Mouse (Mus musculus): ENCODE results near the gene Abhd5. TPM values are rescaled to one million over a fixed set of nuclear protein-coding genes. Genes with fewer than 3 reads are reported as not detected.

Abhd5 gene
- polyA plus RNA-seq, 1 experiment from 2014 or later: 29.5 TPM

- 90% methylated on average over 4 of the region's 4 CpGs for WGBS
- no peaks in the 10 kb centered on the region for H3K36me3 ChIP-seq
- ATAC-seq (ENCODE audit: low FRiP score, low read depth): no peak
Measured at GRCm38 (mm10) chr9:122320626-122321025, 30.8 kb upstream of the Abhd5 start.

GRCm38 (mm10) chr9:122322356-122322755 is 29.1 kb upstream of the Abhd5 start:
- H3K36me3 ChIP-seq: no peaks in the 10 kb centered on the region
- H3K4me3 ChIP-seq: no peak overlapping the region
- no peaks in the 10 kb centered on the region for H3K4me1 ChIP-seq
- no peak overlapping the region for H3K4me2 ChIP-seq (replicated peaks)
- no peak overlapping the region for H3K9ac ChIP-seq
- no peak overlapping the region for H3K27ac ChIP-seq
- no peaks in the 10 kb centered on the region for H3K27me3 ChIP-seq
- 55% methylated on average over 3 of the region's 3 CpGs for WGBS
- no peak for ATAC-seq (ENCODE audit: low FRiP score, low read depth)
- H3K9me3 ChIP-seq: no peaks in the 10 kb centered on the region

More at GRCm38 (mm10) chr9:122320626-122321025, 30.8 kb upstream of the Abhd5 start:
- Histone ChIP-seq H3K9ac (no peak overlapping the region), H3K4me1 (no peaks in the 10 kb centered on the region), H3K9me3 (no peaks in the 10 kb centered on the region), H3K4me2 (replicated peaks) (no peak overlapping the region), H3K27ac (no peak overlapping the region), H3K27me3 (no peaks in the 10 kb centered on the region), H3K4me3 (no peak overlapping the region)

- Histone ChIP-seq H3K9me3 (no peaks in the 10 kb centered on the region), H3K4me1 (no peaks in the 10 kb centered on the region), H3K27me3 (no peaks in the 10 kb centered on the region), H3K36me3 (no peaks in the 10 kb centered on the region), H3K4me2 (replicated peaks) (no peak overlapping the region), H3K4me3 (no peak overlapping the region), H3K9ac (no peak overlapping the region), H3K27ac (no peak overlapping the region)
- ATAC-seq (ENCODE audit: low FRiP score, low read depth): no peak
- WGBS: 95% methylated on average over 1 of the region's 1 CpGs
Measured at GRCm38 (mm10) chr9:122325996-122326395, 25.4 kb upstream of the Abhd5 start.

GRCm38 (mm10) chr9:122328199-122328598 is 23.2 kb upstream of the Abhd5 start:
- no peak overlapping the region for H3K4me3 ChIP-seq
- H3K36me3 ChIP-seq: no peaks in the 10 kb centered on the region
- no peak overlapping the region for H3K9ac ChIP-seq
- H3K4me2 ChIP-seq (replicated peaks): no peak overlapping the region
- no peaks in the 10 kb centered on the region for H3K9me3 ChIP-seq
- no peaks in the 10 kb centered on the region for H3K27me3 ChIP-seq
- no peaks in the 10 kb centered on the region for H3K4me1 ChIP-seq
- ATAC-seq (ENCODE audit: low FRiP score, low read depth): no peak
- no peak overlapping the region for H3K27ac ChIP-seq
- WGBS: 74% methylated on average over 3 of the region's 3 CpGs

- ATAC-seq (ENCODE audit: low FRiP score, low read depth): no peak
- Histone ChIP-seq H3K4me3 (no peak overlapping the region), H3K4me1 (no peaks in the 10 kb centered on the region), H3K27ac (no peak overlapping the region), H3K4me2 (replicated peaks) (no peak overlapping the region), H3K36me3 (no peaks in the 10 kb centered on the region), H3K9ac (no peak overlapping the region), H3K27me3 (no peaks in the 10 kb centered on the region), H3K9me3 (no peaks in the 10 kb centered on the region)
- 70% methylated on average over 2 of the region's 2 CpGs for WGBS
Measured at GRCm38 (mm10) chr9:122336677-122337076, 14.7 kb upstream of the Abhd5 start.

GRCm38 (mm10) chr9:122337510-122337931 is 13.9 kb upstream of the Abhd5 start:
- Histone ChIP-seq H3K4me2 (replicated peaks) (no peak overlapping the region), H3K27ac (no peak overlapping the region), H3K36me3 (no peaks in the 10 kb centered on the region), H3K4me1 (no peaks in the 10 kb centered on the region), H3K4me3 (no peak overlapping the region), H3K27me3 (no peaks in the 10 kb centered on the region), H3K9ac (no peak overlapping the region), H3K9me3 (no peaks in the 10 kb centered on the region)
- no peak for ATAC-seq (ENCODE audit: low FRiP score, low read depth)
- WGBS: 52% methylated on average over 8 of the region's 8 CpGs

- no peaks in the 10 kb centered on the region for H3K4me1 ChIP-seq
- H3K27me3 ChIP-seq: no peaks in the 10 kb centered on the region
- H3K27ac ChIP-seq: no peak overlapping the region
- no peaks in the 10 kb centered on the region for H3K9me3 ChIP-seq
- H3K36me3 ChIP-seq: no peaks in the 10 kb centered on the region
- no peak overlapping the region for H3K4me3 ChIP-seq
- H3K9ac ChIP-seq: no peak overlapping the region
- H3K4me2 ChIP-seq (replicated peaks): no peak overlapping the region
- 77% methylated on average over 5 of the region's 5 CpGs for WGBS
- no peak for ATAC-seq (ENCODE audit: low FRiP score, low read depth)
Measured at GRCm38 (mm10) chr9:122339972-122340371, 11.4 kb upstream of the Abhd5 start.

GRCm38 (mm10) chr9:122343399-122343798 is 8.0 kb upstream of the Abhd5 start:
- Histone ChIP-seq H3K4me3 (no peak overlapping the region), H3K4me1 (no peaks in the 10 kb centered on the region), H3K9me3 (no peaks in the 10 kb centered on the region), H3K27ac (no peak overlapping the region), H3K27me3 (no peaks in the 10 kb centered on the region), H3K4me2 (replicated peaks) (no peak overlapping the region), H3K36me3 (no peaks in the 10 kb centered on the region), H3K9ac (no peak overlapping the region)
- no peak for ATAC-seq (ENCODE audit: low FRiP score, low read depth)
- WGBS: 87% methylated on average over 7 of the region's 7 CpGs

GRCm38 (mm10) chr9:122344560-122344959 is 6.8 kb upstream of the Abhd5 start:
- Histone ChIP-seq H3K4me3 (no peak overlapping the region), H3K4me1 (no peaks in the 10 kb centered on the region), H3K9ac (no peak overlapping the region), H3K9me3 (no peaks in the 10 kb centered on the region), H3K4me2 (replicated peaks) (no peak overlapping the region), H3K27ac (no peak overlapping the region), H3K27me3 (no peaks in the 10 kb centered on the region), H3K36me3 (no peaks in the 10 kb centered on the region)
- 84% methylated on average over 8 of the region's 8 CpGs for WGBS
- ATAC-seq (ENCODE audit: low FRiP score, low read depth): no peak

GRCm38 (mm10) chr9:122345291-122345690 is 6.1 kb upstream of the Abhd5 start:
- H3K9me3 ChIP-seq: no peaks in the 10 kb centered on the region
- H3K4me2 ChIP-seq (replicated peaks): no peak overlapping the region
- ATAC-seq (ENCODE audit: low FRiP score, low read depth): no peak
- no peaks in the 10 kb centered on the region for H3K4me1 ChIP-seq
- H3K9ac ChIP-seq: no peak overlapping the region
- H3K36me3 ChIP-seq: no peaks in the 10 kb centered on the region
- H3K27me3 ChIP-seq: no peaks in the 10 kb centered on the region
- H3K4me3 ChIP-seq: no peak overlapping the region
- 74% methylated on average over 3 of the region's 3 CpGs for WGBS
- H3K27ac ChIP-seq: no peak overlapping the region

GRCm38 (mm10) chr9:122346059-122346458 is 5.3 kb upstream of the Abhd5 start:
- no peaks in the 10 kb centered on the region for H3K27me3 ChIP-seq
- no peaks in the 10 kb centered on the region for H3K9me3 ChIP-seq
- H3K9ac ChIP-seq: no peak overlapping the region
- 82% methylated on average over 5 of the region's 5 CpGs for WGBS
- H3K4me3 ChIP-seq: no peak overlapping the region
- H3K4me1 ChIP-seq: no peaks in the 10 kb centered on the region
- ATAC-seq (ENCODE audit: low FRiP score, low read depth): no peak
- no peaks in the 10 kb centered on the region for H3K36me3 ChIP-seq
- H3K27ac ChIP-seq: no peak overlapping the region
- H3K4me2 ChIP-seq (replicated peaks): no peak overlapping the region

- H3K4me1 ChIP-seq: 0 out of 2 replicates have a peak, but pooled peaks cover 3% of the 10 kb centered on the region
- H3K9me3 ChIP-seq: no peaks in the 10 kb centered on the region
- WGBS: 96% methylated on average over 1 of the region's 1 CpGs
- H3K4me2 ChIP-seq (replicated peaks): no peak overlapping the region
- H3K36me3 ChIP-seq: no peaks in the 10 kb centered on the region
- H3K27me3 ChIP-seq: no peaks in the 10 kb centered on the region
- no peak overlapping the region for H3K9ac ChIP-seq
- ATAC-seq (ENCODE audit: low FRiP score, low read depth): no peak
- no peak overlapping the region for H3K4me3 ChIP-seq
- no peak overlapping the region for H3K27ac ChIP-seq
Measured at GRCm38 (mm10) chr9:122347882-122348281, 3.5 kb upstream of the Abhd5 start.

- Histone ChIP-seq H3K4me3 (no peak overlapping the region), H3K4me1 (0 out of 2 replicates have a peak, but pooled peaks cover 3% of the 10 kb centered on the region), H3K9me3 (no peaks in the 10 kb centered on the region), H3K9ac (no peak overlapping the region), H3K27me3 (no peaks in the 10 kb centered on the region), H3K4me2 (replicated peaks) (no peak overlapping the region), H3K27ac (no peak overlapping the region), H3K36me3 (no peaks in the 10 kb centered on the region)
- WGBS: 86% methylated on average over 4 of the region's 4 CpGs
- no peak for ATAC-seq (ENCODE audit: low FRiP score, low read depth)
Measured at GRCm38 (mm10) chr9:122349286-122349685, 2.1 kb upstream of the Abhd5 start.
